Mouse (Mus musculus) heart, postnatal 36 days (tissue): ENCODE data around the gene Ptpn9. TPM values are rescaled to one million over a fixed set of nuclear protein-coding genes. Genes with fewer than 3 reads are reported as not detected.

Experiments used
- DNase-seq, 2 experiments: peaks; one replicate each; pipeline ENCODE4 v3.0.0; 2021 to 2022
- intact Hi-C: fragments of 180-260 bp; cut with DNase I; formaldehyde crosslinking; loops from one replicate; pipeline ENCODE4 v1.15.1; 2025
- total RNA-seq, 2 experiments: library from RNA; stranded (reverse); gene quantifications; 2 replicates each; pipeline ENCODE4 v1.2.3; 2021

Gene Ptpn9
- total RNA-seq, 2 experiments from 2014 or later = 8.2 to 8.6 TPM

DNA sequence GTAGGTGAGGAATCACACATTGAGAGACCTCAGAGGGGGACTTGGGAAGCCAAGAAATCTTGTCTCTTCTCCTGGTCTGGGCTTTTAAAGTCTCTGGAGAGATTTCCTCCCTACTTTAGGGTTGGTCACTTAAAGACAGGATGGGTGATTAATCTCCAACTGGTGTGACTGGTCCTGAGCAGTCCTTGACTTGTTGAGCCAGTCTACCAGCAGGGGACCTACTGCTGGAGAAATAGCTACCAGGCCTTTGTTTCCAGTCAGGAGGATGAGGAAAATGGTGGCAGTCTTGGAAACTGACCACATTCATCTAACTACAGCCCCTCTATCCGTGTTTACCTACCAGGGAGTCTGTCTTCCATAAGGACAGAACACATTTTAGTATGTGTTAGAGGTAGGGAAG is 17.7 kb downstream of the Ptpn9 start:
- intact Hi-C loops = no loop called here
- DNase-seq = no peak

- intact Hi-C loops = no loop called here
- DNase-seq = no peak
These were observed 18.2 kb downstream of the Ptpn9 start for GRCm38 (mm10) chr9:57012895-57013294.

- no peak for DNase-seq
- intact Hi-C loops = no loop called here
These were observed 19.0 kb downstream of the Ptpn9 start for GRCm38 (mm10) chr9:57013756-57014155.

DNA sequence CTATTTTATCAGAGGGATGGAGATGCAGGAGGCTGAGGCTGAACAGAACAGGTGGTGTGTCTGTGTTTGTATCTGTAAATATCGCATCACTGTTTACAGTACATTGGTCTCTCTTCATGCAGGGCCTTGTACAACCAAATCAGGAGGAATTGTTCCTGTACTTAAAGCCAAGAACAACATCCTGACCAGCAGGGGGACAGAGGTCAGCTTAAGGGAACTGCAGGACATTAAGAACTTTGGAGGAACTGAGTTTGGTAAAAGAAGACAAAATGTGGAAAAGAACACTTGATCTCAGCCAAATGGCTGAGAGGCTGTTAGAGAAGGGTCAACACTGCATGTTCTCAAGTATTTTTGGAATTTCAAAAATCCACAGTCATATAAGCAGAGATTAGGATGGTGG is 20.0 kb downstream of the Ptpn9 start:
- intact Hi-C loops = no loop called here
- peak; percentile 8 to 18 for DNase-seq

GRCm38 (mm10) chr9:57017631-57018030 is 22.9 kb downstream of the Ptpn9 start:
- no peak for DNase-seq
- intact Hi-C loops = no loop called here

DNA sequence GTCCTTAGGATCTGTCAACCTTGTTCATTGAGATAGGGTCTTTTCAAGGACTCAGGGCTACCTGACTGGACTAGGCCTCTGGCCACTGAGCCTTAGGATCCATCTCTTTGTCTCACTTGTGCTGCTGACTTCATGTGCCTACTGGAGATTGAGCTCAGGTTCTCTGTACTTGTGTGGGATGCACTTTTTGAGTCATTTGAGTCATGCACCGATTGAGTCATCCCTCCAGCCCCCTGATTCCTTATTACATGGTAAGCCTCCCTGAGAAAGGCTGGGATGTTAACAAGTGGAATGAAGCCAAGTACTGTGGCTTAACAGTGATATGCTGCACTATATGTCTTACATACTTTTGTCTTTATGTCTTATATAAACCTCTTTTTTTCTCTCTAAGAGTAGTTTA is 37.0 kb downstream of the Ptpn9 start:
- intact Hi-C loops = no loop called here
- no peak for DNase-seq

DNA sequence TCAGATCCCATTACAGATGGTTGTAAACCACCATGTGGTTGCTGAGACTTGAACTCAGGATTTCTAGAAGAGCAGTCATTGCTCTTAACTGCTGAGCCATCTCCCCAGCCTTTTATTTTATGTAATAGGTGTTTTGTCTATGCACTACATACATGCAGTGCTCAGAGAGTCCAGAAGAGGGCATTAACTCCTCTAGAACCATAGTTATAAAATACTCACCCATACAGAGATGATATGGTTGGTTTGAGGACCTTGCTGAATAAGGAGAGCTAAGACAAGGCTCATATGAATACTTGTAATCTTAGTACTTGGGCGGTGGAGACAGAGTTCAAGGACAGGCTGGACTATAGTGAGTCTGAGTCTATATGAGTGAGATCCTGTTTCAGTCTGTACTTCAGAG is 61.5 kb downstream of the Ptpn9 start:
- DNase-seq = peak; percentile 42
- intact Hi-C loops = loop anchor here (1.0 to 5.0 kb wide), 2 partner anchors 75 to 166 kb away; no protein-coding TSS in a partner anchor

GRCm38 (mm10) chr9:57064164-57064563 is 69.4 kb downstream of the Ptpn9 start:
- DNase-seq = no peak
- intact Hi-C loops = no loop called here

- no peak for DNase-seq
- intact Hi-C loops = no loop called here
These were observed 73.5 kb downstream of the Ptpn9 start for GRCm38 (mm10) chr9:57068266-57068665.

DNA sequence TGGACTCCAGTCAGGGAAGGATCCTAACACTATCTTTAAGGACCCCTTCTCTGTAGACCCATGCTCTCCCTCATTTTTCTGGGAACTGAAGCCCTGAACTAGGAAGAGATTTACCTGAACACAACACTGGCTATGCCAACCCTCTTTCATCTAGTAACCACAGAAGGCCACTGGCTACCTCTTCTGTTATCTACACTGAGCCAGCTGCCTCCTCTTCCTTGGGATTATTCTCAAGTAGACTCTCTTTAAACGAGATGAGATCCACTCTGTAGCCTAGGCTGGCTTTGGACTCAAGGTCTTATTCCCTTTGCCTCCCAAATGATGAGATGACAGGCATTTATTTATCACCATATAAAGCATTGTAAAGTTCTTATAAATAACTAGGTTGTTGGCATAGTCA is 75.5 kb downstream of the Ptpn9 start:
- no peak for DNase-seq
- intact Hi-C loops = loop anchor here (5.0 to 10.0 kb wide), 2 partner anchors 73 to 455 kb away; partner anchors contain the start of gene Cox5a

- DNase-seq = no peak
- intact Hi-C loops = loop anchor here (5.0 to 10.0 kb wide), 2 partner anchors 74 to 454 kb away; partner anchors contain the start of gene Cox5a
These were observed 76.2 kb downstream of the Ptpn9 start for GRCm38 (mm10) chr9:57070800-57071545.

GRCm38 (mm10) chr9:57071801-57072351 is 77.2 kb downstream of the Ptpn9 start, which contains the start of gene Sin3a:
Gene Sin3a (plus strand): TSS chr9:57072040.
- DNase-seq = peak; percentile 63 to 77

DNA sequence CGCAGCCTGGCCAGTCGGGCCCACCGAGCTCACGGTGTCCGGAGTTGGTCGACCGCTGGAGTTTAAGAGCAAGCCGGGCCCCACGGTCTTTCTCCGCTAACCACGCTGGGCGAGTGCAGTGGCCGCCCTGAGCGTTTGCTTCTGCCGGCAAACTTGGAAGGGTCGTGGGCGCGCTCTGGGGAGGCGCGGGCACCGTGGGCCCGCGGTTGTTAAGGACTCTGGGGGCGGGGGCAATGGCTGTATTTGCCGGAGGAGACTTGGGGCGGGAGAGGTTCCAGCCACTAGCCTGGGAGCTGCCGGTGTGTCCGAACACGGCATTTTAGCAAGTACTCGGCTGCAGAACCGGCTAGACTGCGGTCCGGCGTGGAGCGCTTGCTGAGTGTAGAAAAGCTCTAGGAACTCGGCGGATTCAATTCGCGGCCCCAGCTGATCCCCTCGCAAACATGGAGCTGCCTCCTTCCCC is 77.8 kb downstream of the Ptpn9 start:
- no peak for DNase-seq
- intact Hi-C loops = loop anchor here (2.0 to 10.0 kb wide), 3 partner anchors 58 to 452 kb away; partner anchors contain the start of genes Cox5a and Man2c1

More at GRCm38 (mm10) chr9:57071801-57072351, 77.2 kb downstream of the Ptpn9 start, which contains the start of gene Sin3a:
- intact Hi-C loops = loop anchor here (2.0 to 10.0 kb wide), 3 partner anchors 59 to 453 kb away; partner anchors contain the start of genes Cox5a and Man2c1

- peak; percentile 92 to 96 for DNase-seq
- intact Hi-C loops = loop anchor here (2.0 to 10.0 kb wide), 3 partner anchors 58 to 452 kb away; partner anchors contain the start of genes Cox5a and Man2c1
These were observed 78.5 kb downstream of the Ptpn9 start for GRCm38 (mm10) chr9:57072989-57073789.

DNA sequence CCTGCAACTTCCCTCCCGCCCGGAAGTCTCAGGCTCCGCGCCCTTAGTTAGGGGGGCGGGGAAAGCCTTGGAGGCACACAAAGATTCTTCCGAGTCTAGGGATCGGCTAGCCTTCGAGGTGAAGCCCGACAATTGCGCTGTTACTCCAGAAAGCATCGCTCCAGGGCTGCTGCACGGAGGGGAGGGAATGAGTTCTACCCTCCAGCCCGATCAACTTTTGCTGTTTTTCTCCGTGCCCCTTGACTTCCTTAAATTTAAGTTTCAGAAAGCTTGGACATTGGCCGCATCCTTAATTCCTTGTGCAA is 79.0 kb downstream of the Ptpn9 start:
- no peak for DNase-seq
- intact Hi-C loops = loop anchor here (2.0 to 10.0 kb wide), 3 partner anchors 57 to 451 kb away; partner anchors contain the start of genes Cox5a and Man2c1

GRCm38 (mm10) chr9:57074171-57074821 is 79.6 kb downstream of the Ptpn9 start:
- intact Hi-C loops = loop anchor here (5.0 to 10.0 kb wide), 2 partner anchors 77 to 451 kb away; partner anchors contain the start of gene Cox5a
- peak; percentile 19 to 41 for DNase-seq

DNA sequence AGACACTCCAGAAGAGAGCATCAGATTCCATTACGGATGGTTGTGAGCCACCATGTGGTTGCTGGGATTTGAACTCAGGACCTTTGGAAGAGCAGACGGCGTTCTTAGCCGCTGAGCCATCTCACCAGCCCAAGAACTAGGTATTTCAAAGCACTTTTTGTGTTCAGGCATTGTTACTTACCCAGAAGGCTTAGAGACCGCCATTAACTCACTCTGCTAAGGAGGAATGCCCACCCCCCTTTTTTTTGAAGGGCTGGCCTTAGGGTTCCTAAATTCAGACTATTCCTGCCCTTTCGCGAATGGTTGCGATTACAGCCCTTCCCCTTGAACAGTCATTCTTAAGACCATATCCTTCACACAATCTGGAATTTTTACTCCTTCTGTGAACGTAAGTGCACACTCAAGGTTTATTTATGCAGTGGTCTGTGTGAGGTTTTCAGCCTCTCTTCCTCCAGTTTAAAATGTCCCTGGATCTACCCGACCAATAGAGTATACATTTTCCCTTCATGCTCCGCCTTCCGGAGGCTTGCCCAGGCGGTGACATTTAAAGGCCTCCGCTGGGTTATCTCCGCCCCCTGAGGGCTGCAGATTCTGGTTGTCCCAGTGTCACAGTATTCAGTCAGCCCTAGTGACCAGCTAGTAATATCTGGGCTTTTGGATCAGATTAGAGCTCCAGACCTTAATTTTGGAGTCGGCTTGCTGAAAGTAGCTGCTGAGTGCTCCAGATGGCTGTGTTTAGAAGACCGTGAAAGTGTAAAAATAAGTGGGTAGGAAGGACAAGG is 80.3 kb downstream of the Ptpn9 start:
- peak; percentile 67 to 70 for DNase-seq
- intact Hi-C loops = loop anchor here (5.0 to 10.0 kb wide), 3 partner anchors 78 to 450 kb away; partner anchors contain the start of gene Cox5a

DNA sequence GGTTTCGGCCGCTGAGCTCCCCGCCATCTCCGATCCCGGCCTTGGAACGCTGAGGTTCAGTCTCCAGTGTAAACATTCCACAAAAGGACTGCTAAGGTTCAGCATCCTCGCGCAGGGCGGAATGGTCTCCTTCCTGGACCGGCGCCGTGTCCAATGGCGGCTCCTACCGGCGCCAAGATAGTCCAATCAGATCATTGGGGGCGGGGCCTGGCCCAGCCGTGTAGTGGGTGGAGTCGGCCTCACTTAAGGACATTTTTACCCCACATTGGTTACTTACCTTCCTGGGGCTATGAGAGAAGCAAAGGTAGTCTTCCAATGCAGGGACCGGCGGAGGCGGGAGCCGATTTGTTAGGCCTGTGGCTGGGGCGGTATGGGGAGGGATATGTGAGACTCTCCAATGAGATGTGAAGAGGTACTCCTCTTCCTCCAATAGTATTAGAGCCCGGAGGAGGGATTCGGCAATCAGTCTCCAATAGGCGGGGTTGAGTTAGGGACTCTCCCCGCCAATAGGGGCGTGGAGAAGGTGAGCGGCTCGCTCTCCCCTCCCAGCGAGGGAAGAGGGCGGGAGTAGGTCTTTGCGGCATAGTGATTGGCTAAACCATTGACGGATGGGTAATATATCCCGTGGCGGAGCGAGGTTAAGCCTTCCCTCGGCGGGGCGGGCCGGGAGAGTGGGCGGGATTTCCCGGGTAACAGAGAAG is 81.1 kb downstream of the Ptpn9 start:
- peak; percentile 95 to 98 for DNase-seq
- intact Hi-C loops = loop anchor here (5.0 to 10.0 kb wide), 2 partner anchors 361 to 449 kb away; partner anchors contain the start of gene Cox5a
